Comparison of ENCODE assay signal across 8 mouse cellular contexts in the genomic region with DNA sequence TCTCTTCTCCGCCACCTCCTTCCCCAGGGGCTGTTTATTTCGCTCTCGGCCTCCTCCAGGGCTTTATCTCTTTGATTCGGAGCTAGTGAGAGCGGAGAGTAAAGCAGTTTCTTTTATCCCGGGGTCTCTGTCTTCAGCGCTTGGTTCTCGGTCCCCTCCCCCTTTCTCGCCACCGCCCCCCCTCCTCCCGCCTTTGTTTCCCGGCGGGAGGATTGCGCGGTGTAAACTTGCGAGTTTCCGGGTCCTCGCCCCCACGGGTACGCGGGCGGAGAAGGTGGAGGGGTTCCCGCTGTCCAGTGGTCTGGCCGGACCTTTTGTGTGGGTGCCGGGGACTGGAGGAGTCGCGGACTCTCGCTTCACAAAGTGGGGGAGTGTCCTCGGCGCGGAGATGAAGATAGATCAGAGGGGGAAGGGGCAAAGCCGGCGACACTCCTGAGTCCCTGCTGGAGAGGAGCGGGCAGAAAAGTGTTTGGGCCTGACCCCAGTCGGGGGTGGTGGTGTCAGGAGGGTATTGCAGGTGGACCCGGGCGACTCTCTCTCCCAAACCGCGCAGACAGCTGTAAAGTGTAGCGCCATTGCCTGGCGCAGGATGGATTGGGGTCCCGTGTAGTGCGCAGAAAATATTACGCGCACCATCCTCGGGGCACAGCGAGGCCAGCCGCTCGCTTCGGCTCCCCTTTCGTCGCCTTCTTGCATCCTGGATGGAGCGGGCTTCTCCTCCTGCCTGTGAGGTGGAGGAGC. TPM values are rescaled to one million over a fixed set of nuclear protein-coding genes. Genes with fewer than 3 reads are reported as not detected.
A peak's percentile ranks its signal among the peaks of the same experiment; 100 is the strongest.
DNase-seq lines count a peak whose midpoint lies in the region; ATAC-seq and TF ChIP-seq lines count a peak whose summit lies in the region.

No protein-coding gene starts in this region.

- CTCF ChIA-PET in Patski (lab: Charles Lee), result interaction anchor here (0.8 to 4.9 kb wide), 5 partner anchors 11 to 120 kb away, joined by 3 to 27 read pairs (median 3); no protein-coding TSS in a partner anchor

- no peak for TF ChIP-seq POLR2A in myocyte (IDR thresholded peaks at IDR 0.05; ENCODE audit: insufficient read length, low read depth)

- H3K36me3 ChIP-seq in myocyte (ENCODE audit: control insufficient read depth, insufficient read depth), result no peaks in the 10 kb centered on the region

- H3K4me3 ChIP-seq in myocyte, result peak overlapping the region; percentile 14

- DNase-seq in heart, adult 8-10 months (ENCODE audit: low spot score), result peak; percentile 11
- no peak for DNase-seq in heart, postnatal 4 days
- DNase-seq in Patski (ENCODE audit: low read depth, low spot score), result no peak
- peak; percentile 40 for DNase-seq in kidney, postnatal 14 days
- no peak for DNase-seq in c-Kit-positive CD71-positive TER-119-positive erythroid progenitor cells, embryonic 14.5 days (ENCODE audit: low spot score)

- H3ac ChIP-seq in myocyte (ENCODE audit: control insufficient read depth, insufficient read length), result peak overlapping the region; percentile 12

- POLR2A ChIA-PET in Patski (lab: Charles Lee), result no interaction called here

- ATAC-seq in Patski, result peak; percentile 18
- peak; percentile 8; the same call in 1 of the 2 replicates for ATAC-seq in granulocyte monocyte progenitor cell, adult 5-6 weeks (replicated peaks; ENCODE audit: poor library complexity, severe bottlenecking)
- ATAC-seq in inflammation-experienced regulatory T-cells, adult 6 months, result no peak

- in situ Hi-C loops in Patski (cut with MboI; ENCODE audit: low pct_unique_long_range_greater_than_20kb), result loop anchor here (5.0 kb wide), 2 partner anchors 121 to 281 kb away; no protein-coding TSS in a partner anchor

- H3K79me2 ChIP-seq in myocyte (ENCODE audit: control insufficient read depth, insufficient read depth), result no peaks in the 10 kb centered on the region

- no peak for TF ChIP-seq CTCF in Patski (IDR thresholded peaks at IDR 0.05)

- H3K27me3 ChIP-seq in Patski, result no peaks in the 10 kb centered on the region
- peaks cover 34% of the 10 kb centered on the region for H3K27me3 ChIP-seq in myocyte (ENCODE audit: control insufficient read depth, insufficient read depth, insufficient read length)

- H3K4me2 ChIP-seq in myocyte (ENCODE audit: low read depth), result peak overlapping the region; percentile 84

TF ChIP-seq in myocyte, 11 proteins besides CTCF, POLR2A, EP300 and RAD21:
- TF ChIP-seq REST (IDR thresholded peaks at IDR 0.05; ENCODE audit: insufficient read depth, insufficient read length) (no peak), SRF (IDR thresholded peaks at IDR 0.05; ENCODE audit: control insufficient read depth, insufficient read length, low read depth) (no peak), MYOG (IDR thresholded peaks at IDR 0.05; ENCODE audit: control insufficient read depth in 1 of 3, insufficient read depth in 1 of 3, insufficient read length in 2 of 3, low read depth in 2 of 3) (no peak), MAX (IDR thresholded peaks at IDR 0.05; ENCODE audit: low read depth) (no peak), TCF12 (IDR thresholded peaks at IDR 0.05; ENCODE audit: insufficient read depth, poor library complexity, severe bottlenecking) (no peak), USF1 (IDR thresholded peaks at IDR 0.05; ENCODE audit: low read depth) (no peak), CEBPB (IDR thresholded peaks at IDR 0.05; ENCODE audit: insufficient read depth, poor library complexity, severe bottlenecking) (no peak), TCF3 (IDR thresholded peaks at IDR 0.05; ENCODE audit: insufficient read length, low read depth) (no peak), POLR2AphosphoS2 (IDR thresholded peaks at IDR 0.05; ENCODE audit: insufficient read length, low read depth) (no peak), MYOD1 (IDR thresholded peaks at IDR 0.05; ENCODE audit: control insufficient read depth in 1 of 3, insufficient read length in 2 of 3, low read depth in 2 of 3) (no peak), E2F4 (IDR thresholded peaks at IDR 0.05; ENCODE audit: insufficient read depth) (no peak)

RNA-seq across cellular contexts. Expression of a gene that starts 0.8 kb away (rescaled TPM):
- 10 to 100 TPM; 14.0 to 37.8 (median 23.2) TPM for total RNA-seq in heart, adult 8-10 months (2022)
- 10 to 100 TPM; 79.0 to 82.5 TPM for total RNA-seq in heart, postnatal 4 days (2021)
- polyA plus RNA-seq in Patski (2021), result 37.9 TPM
- total RNA-seq in granulocyte monocyte progenitor cell, adult 5-6 weeks (2014; fragmentation: Nextera tagmentation), result 3.6 and 4.5 TPM in 2 replicates
- total RNA-seq in granulocyte monocyte progenitor cell, adult 5-6 weeks (2017), result 0.39 and 0.82 TPM in 2 replicates
- 0.65 TPM for polyA plus RNA-seq in myocyte (2012; fragmentation: generic; extraction: Trizol)
- 10 to 100 TPM; 45.1 to 68.3 (median 47.4) TPM for polyA plus RNA-seq in inflammation-experienced regulatory T-cells, adult 6 months (2017; shearing (Covaris generic))

Comparison
In these comparisons a context has a peak if more than half of its experiments do, and no peak if none do; other contexts are left out.
1. DNase-seq: peak in heart, adult 8-10 months (single experiment) and kidney, postnatal 14 days (single experiment); none in heart, postnatal 4 days (single experiment), Patski (single experiment) and c-Kit-positive CD71-positive TER-119-positive erythroid progenitor cells, embryonic 14.5 days (single experiment).